Mouse (Mus musculus) limb, embryonic 13.5 days (tissue): Measurements from ENCODE around the gene Tnfaip6. TPM values are rescaled to one million over a fixed set of nuclear protein-coding genes. Genes with fewer than 3 reads are reported as not detected.
"Not testable (repeated sequence)": the region's sequence is repeated elsewhere in the genome, so short reads cannot be mapped to it uniquely, and the experiment has no call there.

Source experiments
- ATAC-seq: fragments of 200-750 bp; cut with Nextera tagmentation; 2 replicates; pipeline ENCODE4 v1.8.0; 2017; ENCODE audit warnings: low read depth, moderate number of reproducible peaks, moderate TSS enrichment; ENCODE audit not compliant: low FRiP score
- H3K27ac ChIP-seq: fragments of 300-500 bp; sonication (generic); 2 replicates; pipeline ENCODE4 v1.5.1; 2015; ENCODE audit warnings: inconsistent platforms, mild to moderate bottlenecking, moderate library complexity
- H3K27me3 ChIP-seq: fragments of 300-500 bp; sonication (generic); 2 replicates; pipeline ENCODE4 v1.6.1; 2015; ENCODE audit warnings: mild to moderate bottlenecking, inconsistent platforms
- H3K36me3 ChIP-seq: fragments of 300-500 bp; sonication (generic); 2 replicates; pipeline ENCODE4 v1.6.1; 2015; ENCODE audit warnings: inconsistent platforms, mild to moderate bottlenecking, moderate library complexity
- H3K4me1 ChIP-seq: fragments of 300-500 bp; sonication (generic); 2 replicates; pipeline ENCODE4 v1.6.1; 2015; ENCODE audit warnings: inconsistent platforms
- H3K4me2 ChIP-seq: fragments of 300-500 bp; sonication (generic); replicated peaks from 2 replicates; pipeline ENCODE4 v1.6.1; 2015; ENCODE audit warnings: inconsistent platforms, mild to moderate bottlenecking, moderate library complexity
- H3K4me3 ChIP-seq: fragments of 300-500 bp; sonication (generic); 2 replicates; pipeline ENCODE4 v1.5.1; 2015; ENCODE audit warnings: moderate library complexity, mild to moderate bottlenecking, inconsistent platforms
- H3K9ac ChIP-seq: fragments of 300-500 bp; sonication (generic); 2 replicates; pipeline ENCODE4 v1.6.1; 2015; ENCODE audit warnings: mild to moderate bottlenecking, inconsistent platforms
- H3K9me3 ChIP-seq: fragments of 300-500 bp; sonication (generic); 2 replicates; pipeline ENCODE4 v1.6.1; 2016; ENCODE audit warnings: inconsistent platforms
- WGBS: fragments of 180-500 bp; shearing (Covaris S2); methylation state at CpG from one replicate; pipeline ENCODE4 v1.1.7; 2015; 5-methylcytosine and 5-hydroxymethylcytosine counted together
- polyA plus RNA-seq: library from polyadenylated mRNA; unstranded; fragments of >200 nt; fragmentation: Nextera tagmentation; extraction: Ambion mirVana; gene quantifications from 2 replicates; pipeline ENCODE4 v1.2.1, GENCODE M21; 2015

The Tnfaip6 gene
- 58.8 and 60.4 TPM in 2 replicates for polyA plus RNA-seq

GRCm38 (mm10) chr2:52037882-52038281 lies at the start of gene Tnfaip6:
TSS of gene Tnfaip6 (plus strand) at chr2:52038009.
- no peaks in the 10 kb centered on the region for H3K27me3 ChIP-seq
- peak within 1 kb of the TSS; percentile 56 for H3K4me3 ChIP-seq
- peak within 1 kb of the TSS; percentile 67 for H3K4me2 ChIP-seq
- no peaks in the 10 kb centered on the region for H3K36me3 ChIP-seq
- peak; percentile 57 for ATAC-seq
- peak within 1 kb of the TSS; percentile 73 for H3K9ac ChIP-seq
- under 1% methylated on average over 17 of the region's 17 CpGs for whole genome bisulfite sequencing
- H3K9me3 ChIP-seq = no peaks in the 10 kb centered on the region
- H3K27ac ChIP-seq = peak within 1 kb of the TSS; percentile 81
- H3K4me1 ChIP-seq = peaks cover 29% of the 10 kb centered on the region

- ATAC-seq = no peak
- H3K27me3 ChIP-seq = no peaks in the 10 kb centered on the region
- no peak overlapping the region for H3K4me3 ChIP-seq
- no peak overlapping the region for H3K4me2 ChIP-seq
- 68% methylated on average over 2 of the region's 2 CpGs for WGBS
- H3K4me1 ChIP-seq = no peaks in the 10 kb centered on the region
- H3K27ac ChIP-seq = no peak overlapping the region
- H3K36me3 ChIP-seq = no peaks in the 10 kb centered on the region
- no peak overlapping the region for H3K9ac ChIP-seq
- H3K9me3 ChIP-seq = no peaks in the 10 kb centered on the region
These were observed 48.2 kb upstream of the Tnfaip6 start for GRCm38 (mm10) chr2:51989559-51989958.

GRCm38 (mm10) chr2:51991447-51991846 lies 46.4 kb upstream of the Tnfaip6 start:
- H3K9me3 ChIP-seq = no peaks in the 10 kb centered on the region
- H3K4me1 ChIP-seq = no peaks in the 10 kb centered on the region
- H3K27me3 ChIP-seq = no peaks in the 10 kb centered on the region
- no peaks in the 10 kb centered on the region for H3K36me3 ChIP-seq
- no peak overlapping the region for H3K4me3 ChIP-seq
- no peak overlapping the region for H3K9ac ChIP-seq
- H3K4me2 ChIP-seq = no peak overlapping the region
- WGBS = 90% methylated on average over 6 of the region's 6 CpGs
- no peak overlapping the region for H3K27ac ChIP-seq
- no peak for ATAC-seq

GRCm38 (mm10) chr2:51999996-52000395 lies 37.8 kb upstream of the Tnfaip6 start:
- Histone ChIP-seq H3K4me1 (0 out of 2 replicates have a peak, but pooled peaks cover 2% of the 10 kb centered on the region), H3K4me3 (no peak overlapping the region), H3K27me3 (no peaks in the 10 kb centered on the region), H3K9ac (no peak overlapping the region), H3K4me2 (no peak overlapping the region), H3K27ac (no peak overlapping the region), H3K36me3 (no peaks in the 10 kb centered on the region), H3K9me3 (no peaks in the 10 kb centered on the region)
- 53% methylated on average over 7 of the region's 7 CpGs for WGBS
- ATAC-seq = no peak

- H3K4me1 ChIP-seq = peaks cover 14% of the 10 kb centered on the region; the same call in 1 of the 2 replicates
- 85% methylated on average over 8 of the region's 8 CpGs for WGBS
These were observed 36.3 kb upstream of the Tnfaip6 start for GRCm38 (mm10) chr2:52001521-52001920.

GRCm38 (mm10) chr2:52002299-52002698 lies 35.5 kb upstream of the Tnfaip6 start:
- 93% methylated on average over 10 of the region's 10 CpGs for WGBS
- not testable (repeated sequence) for ATAC-seq

More at GRCm38 (mm10) chr2:52001521-52001920, 36.3 kb upstream of the Tnfaip6 start:
- no peak for ATAC-seq
- H3K9ac ChIP-seq = no peak overlapping the region
- H3K9me3 ChIP-seq = no peaks in the 10 kb centered on the region
- no peak overlapping the region for H3K27ac ChIP-seq
- no peak overlapping the region for H3K4me2 ChIP-seq
- H3K4me3 ChIP-seq = no peak overlapping the region
- H3K27me3 ChIP-seq = no peaks in the 10 kb centered on the region
- no peaks in the 10 kb centered on the region for H3K36me3 ChIP-seq

GRCm38 (mm10) chr2:52006380-52006779 lies 31.4 kb upstream of the Tnfaip6 start:
- no peak overlapping the region for H3K4me2 ChIP-seq
- peaks cover 20% of the 10 kb centered on the region; the same call in 1 of the 2 replicates for H3K4me1 ChIP-seq
- no peak overlapping the region for H3K27ac ChIP-seq
- 45% methylated on average over 3 of the region's 3 CpGs for WGBS
- H3K9me3 ChIP-seq = no peaks in the 10 kb centered on the region
- H3K9ac ChIP-seq = no peak overlapping the region
- no peak overlapping the region for H3K4me3 ChIP-seq
- no peaks in the 10 kb centered on the region for H3K36me3 ChIP-seq
- no peak for ATAC-seq
- H3K27me3 ChIP-seq = no peaks in the 10 kb centered on the region

More at GRCm38 (mm10) chr2:52002299-52002698, 35.5 kb upstream of the Tnfaip6 start:
- not testable (repeated sequence) for H3K27me3 ChIP-seq, H3K36me3 ChIP-seq, H3K9ac ChIP-seq, H3K9me3 ChIP-seq, H3K4me3 ChIP-seq, H3K4me2 ChIP-seq, H3K27ac ChIP-seq
- H3K4me1 ChIP-seq = peaks cover 20% of the 10 kb centered on the region; the same call in 1 of the 2 replicates

- not testable (repeated sequence) for H3K9ac ChIP-seq, ATAC-seq, H3K4me3 ChIP-seq, H3K9me3 ChIP-seq, H3K4me1 ChIP-seq, H3K27ac ChIP-seq, H3K4me2 ChIP-seq, H3K27me3 ChIP-seq, H3K36me3 ChIP-seq
- WGBS = 79% methylated on average over 3 of the region's 3 CpGs
These were observed 26.0 kb upstream of the Tnfaip6 start for GRCm38 (mm10) chr2:52011820-52012219.

GRCm38 (mm10) chr2:52013306-52013820 lies 24.4 kb upstream of the Tnfaip6 start:
- H3K4me2 ChIP-seq = no peak overlapping the region
- no peaks in the 10 kb centered on the region for H3K4me1 ChIP-seq
- H3K27ac ChIP-seq = no peak overlapping the region
- H3K4me3 ChIP-seq = no peak overlapping the region
- H3K27me3 ChIP-seq = no peaks in the 10 kb centered on the region
- no peaks in the 10 kb centered on the region for H3K36me3 ChIP-seq
- WGBS = 76% methylated on average over 9 of the region's 9 CpGs
- no peaks in the 10 kb centered on the region for H3K9me3 ChIP-seq
- no peak overlapping the region for H3K9ac ChIP-seq
- no peak for ATAC-seq

GRCm38 (mm10) chr2:52016361-52016760 lies 21.4 kb upstream of the Tnfaip6 start:
- ATAC-seq = no peak
- Histone ChIP-seq H3K27me3 (no peaks in the 10 kb centered on the region), H3K4me3 (no peak overlapping the region), H3K27ac (no peak overlapping the region), H3K4me2 (no peak overlapping the region), H3K4me1 (no peaks in the 10 kb centered on the region), H3K9ac (no peak overlapping the region), H3K9me3 (no peaks in the 10 kb centered on the region), H3K36me3 (no peaks in the 10 kb centered on the region)
- WGBS = 55% methylated on average over 7 of the region's 7 CpGs

GRCm38 (mm10) chr2:52027061-52027460 lies 10.7 kb upstream of the Tnfaip6 start:
- WGBS = 88% methylated on average over 4 of the region's 4 CpGs
- no peaks in the 10 kb centered on the region for H3K4me1 ChIP-seq
- H3K27ac ChIP-seq = no peak overlapping the region
- H3K36me3 ChIP-seq = no peaks in the 10 kb centered on the region
- H3K9ac ChIP-seq = no peak overlapping the region
- H3K4me2 ChIP-seq = no peak overlapping the region
- H3K4me3 ChIP-seq = no peak overlapping the region
- H3K27me3 ChIP-seq = no peaks in the 10 kb centered on the region
- no peak for ATAC-seq
- H3K9me3 ChIP-seq = 0 out of 2 replicates have a peak, but pooled peaks cover 4% of the 10 kb centered on the region

- WGBS = 88% methylated on average over 3 of the region's 3 CpGs
- no peak overlapping the region for H3K27ac ChIP-seq
- H3K27me3 ChIP-seq = no peaks in the 10 kb centered on the region
- no peak overlapping the region for H3K4me3 ChIP-seq
- no peak overlapping the region for H3K9ac ChIP-seq
- no peak overlapping the region for H3K4me2 ChIP-seq
- H3K4me1 ChIP-seq = no peaks in the 10 kb centered on the region
- ATAC-seq = no peak
- no peaks in the 10 kb centered on the region for H3K36me3 ChIP-seq
- 0 out of 2 replicates have a peak, but pooled peaks cover 4% of the 10 kb centered on the region for H3K9me3 ChIP-seq
These were observed 8.4 kb upstream of the Tnfaip6 start for GRCm38 (mm10) chr2:52029426-52029825.

- ATAC-seq = no peak
- WGBS = 82% methylated on average over 4 of the region's 4 CpGs
- Histone ChIP-seq H3K4me2 (no peak overlapping the region), H3K4me3 (no peak overlapping the region), H3K9me3 (0 out of 2 replicates have a peak, but pooled peaks cover 4% of the 10 kb centered on the region), H3K36me3 (no peaks in the 10 kb centered on the region), H3K4me1 (no peaks in the 10 kb centered on the region), H3K27me3 (no peaks in the 10 kb centered on the region), H3K27ac (no peak overlapping the region), H3K9ac (no peak overlapping the region)
These were observed 6.3 kb upstream of the Tnfaip6 start for GRCm38 (mm10) chr2:52031491-52031890.
